Mouse (Mus musculus) testis, postnatal 10 days (tissue): Measurements from ENCODE around the gene Akain1.
A peak's percentile ranks its signal among the peaks of the same experiment; 100 is the strongest.

Experiments
- DNase-seq: peaks from one replicate; pipeline ENCODE4 v3.0.0; 2021; ENCODE audit warnings: low spot score

The Akain1 gene

DNA sequence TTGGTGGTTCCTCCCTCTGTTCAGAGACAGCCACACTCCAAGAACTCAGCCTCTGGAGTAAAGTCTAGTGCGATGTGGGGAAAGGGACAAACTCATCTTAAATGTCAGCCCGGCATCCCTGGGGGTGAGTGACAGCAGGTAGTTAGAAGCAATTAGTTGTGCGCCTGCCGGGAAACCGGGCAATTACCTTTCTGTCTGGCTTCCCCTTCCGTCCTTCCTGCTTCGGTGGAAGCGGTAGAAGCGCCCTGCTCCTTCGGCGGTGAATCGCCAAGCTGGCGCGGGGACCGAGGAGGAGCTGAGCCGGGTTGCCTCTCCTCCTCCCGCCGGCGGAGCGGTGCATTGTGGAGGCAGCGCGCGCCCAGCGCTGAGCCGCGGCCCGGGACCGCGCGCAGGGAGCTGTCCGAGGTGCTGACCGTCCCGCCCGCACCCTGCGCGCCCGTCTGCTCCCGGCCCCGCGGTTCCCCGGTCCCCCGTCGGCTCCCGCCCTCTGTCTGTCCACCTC lies at the start of gene Akain1:
Akain1 (plus strand) TSS at position 337 of the 502 bp plus-strand sequence.
- DNase-seq, result peak; percentile 87

DNA sequence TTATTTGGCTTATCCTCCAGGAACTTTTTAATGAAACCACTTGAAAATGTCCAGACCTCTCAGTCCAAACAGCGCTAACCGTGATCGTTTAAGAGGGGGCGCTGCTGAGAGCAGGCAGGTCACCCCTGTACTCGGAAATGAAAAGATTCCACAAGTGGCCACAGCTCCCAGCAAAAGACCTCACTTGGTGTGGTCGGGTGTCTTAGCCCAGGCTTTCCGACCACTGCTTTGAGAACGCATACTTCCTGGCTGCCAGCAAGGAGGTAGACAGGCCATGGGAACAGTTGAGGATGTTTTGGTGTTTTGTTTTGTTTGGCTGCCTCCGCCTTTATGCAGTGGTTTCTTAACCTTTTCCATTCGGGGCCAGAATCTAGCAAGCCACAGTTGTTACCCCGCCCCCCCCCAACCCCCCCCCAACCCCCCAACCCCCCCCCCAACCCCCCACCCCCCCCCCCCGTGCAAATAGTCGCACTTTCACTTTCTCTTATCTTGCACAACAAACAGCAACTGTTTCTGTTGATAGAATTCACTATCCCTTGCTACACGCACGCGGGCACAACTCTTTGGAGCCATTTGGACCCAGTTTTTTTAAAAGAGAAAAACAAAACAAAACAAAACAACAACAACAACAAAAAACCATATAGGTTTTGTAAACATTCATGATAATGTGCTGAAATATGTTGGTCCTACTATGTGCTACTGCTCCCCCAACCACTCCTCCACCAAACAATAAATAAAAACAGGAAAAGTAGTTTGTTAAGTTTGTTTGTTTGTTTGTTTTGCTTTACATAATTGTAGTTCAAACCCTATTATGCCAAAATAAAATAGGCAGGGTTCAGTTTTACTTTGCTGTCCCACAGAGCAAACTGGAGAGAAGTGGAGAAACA lies 42.7 kb upstream of the Akain1 start:
- no peak for DNase-seq

DNA sequence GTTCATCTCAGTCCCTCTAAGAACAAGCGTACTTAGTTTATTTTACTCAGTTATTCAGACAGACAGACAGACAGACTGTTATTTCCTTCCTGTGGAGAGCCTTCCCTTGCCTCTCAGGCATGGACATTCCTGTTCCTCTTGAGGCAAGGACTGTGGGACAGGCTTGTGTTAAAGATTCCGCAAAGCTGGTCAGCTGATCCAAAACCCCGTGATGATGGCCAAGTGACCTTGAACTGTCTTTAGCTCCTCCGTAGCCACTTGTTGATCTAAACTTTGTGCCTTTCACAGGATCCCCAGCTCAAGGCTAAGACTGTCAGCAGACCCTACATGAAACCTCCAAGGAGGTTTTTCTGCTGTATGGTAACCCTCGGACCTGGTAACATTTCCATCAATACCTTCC lies 42.0 kb upstream of the Akain1 start:
- no peak for DNase-seq

DNA sequence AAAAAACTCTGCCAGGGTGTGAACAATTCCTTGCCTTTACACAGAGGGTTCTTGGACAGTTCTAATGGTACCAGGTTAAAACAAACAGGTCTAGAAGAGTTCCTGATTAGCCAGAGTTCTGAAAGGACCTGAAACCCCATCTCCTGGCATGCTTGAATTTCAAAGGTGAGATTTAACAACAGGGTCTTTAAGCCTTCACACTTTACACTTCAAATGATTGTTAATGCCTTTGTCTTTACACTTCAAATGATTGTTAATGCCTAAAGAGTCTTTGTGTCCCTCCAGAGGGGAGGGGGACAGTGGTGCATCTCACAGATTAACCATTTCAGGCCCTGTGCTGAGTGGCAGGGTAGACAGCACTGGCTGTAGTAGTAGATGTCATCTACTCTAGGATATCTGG lies 41.0 kb upstream of the Akain1 start:
- no peak for DNase-seq

DNA sequence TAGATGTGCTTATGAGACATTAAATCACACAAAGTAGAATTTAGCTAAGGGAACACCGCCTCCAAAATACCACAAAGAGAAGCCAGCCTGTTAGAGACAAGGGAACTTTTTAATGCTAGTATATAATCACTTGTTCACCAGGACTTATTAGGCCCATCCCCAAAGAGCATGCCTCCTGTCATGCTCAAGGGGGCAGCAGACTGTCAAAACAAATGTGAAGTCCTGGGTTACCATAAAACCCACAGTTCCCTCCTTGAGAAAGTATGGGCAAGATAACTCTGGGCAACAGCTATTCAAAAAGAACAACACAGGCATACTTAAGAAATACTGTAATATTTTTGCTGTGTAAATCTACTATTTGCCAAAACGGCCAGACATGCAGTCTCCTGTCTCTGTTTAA lies 38.0 kb upstream of the Akain1 start:
- no peak for DNase-seq

DNA sequence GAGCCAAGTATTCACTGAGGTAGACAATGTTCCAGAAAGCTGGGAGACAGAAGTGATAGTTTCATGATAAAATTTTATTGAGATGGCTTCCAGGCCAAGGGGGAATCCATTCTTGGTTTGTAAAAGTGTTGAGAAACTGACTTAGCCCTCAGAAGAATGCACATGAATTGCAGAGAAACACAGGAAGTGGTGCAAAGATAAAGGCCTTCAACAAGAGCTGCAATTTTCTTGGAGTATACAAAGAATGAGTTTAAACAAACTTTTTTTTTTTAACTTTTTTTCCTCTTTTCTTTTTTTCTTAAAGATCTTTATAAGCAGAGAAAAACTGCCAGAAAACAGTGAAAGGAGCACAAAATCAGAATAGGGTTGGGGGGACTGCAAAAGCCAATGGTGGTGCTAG lies 23.0 kb upstream of the Akain1 start:
- no peak for DNase-seq

DNA sequence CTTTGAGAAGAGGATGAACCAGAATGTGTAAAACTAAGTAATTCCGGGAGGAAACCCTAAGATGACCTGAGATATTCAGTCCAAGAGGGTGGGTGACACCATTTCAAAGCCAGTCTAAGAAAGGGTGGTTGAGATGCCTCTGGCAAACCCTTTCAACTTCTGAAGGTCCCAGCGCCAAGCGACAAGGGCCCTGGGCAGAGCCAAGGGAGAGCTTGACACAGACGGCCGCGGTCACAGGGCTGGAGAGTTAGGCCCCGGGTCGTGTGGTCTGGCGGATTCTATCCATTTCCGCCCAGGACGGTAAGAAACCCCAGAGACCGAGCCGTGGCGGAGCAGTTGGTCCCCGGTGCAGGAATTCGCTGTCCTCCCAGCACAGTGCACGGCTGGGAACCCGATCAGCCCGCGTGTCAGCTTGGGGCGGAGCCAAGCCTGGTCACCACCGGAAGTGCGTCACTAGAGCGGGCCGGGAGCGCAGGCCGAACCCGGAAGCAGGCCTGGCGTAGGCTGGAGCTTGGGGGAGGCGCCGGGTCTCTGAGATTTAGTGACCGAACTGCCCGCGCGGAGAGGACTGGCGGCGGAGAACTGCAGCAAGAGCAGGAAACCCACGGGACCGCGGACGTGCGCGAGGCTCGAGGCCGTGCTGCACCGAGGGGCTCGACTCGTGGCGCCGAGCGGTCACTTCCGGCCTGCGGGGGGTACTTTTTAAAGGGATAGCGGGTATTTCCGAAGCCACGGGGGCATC lies 22.0 kb upstream of the Akain1 start:
- DNase-seq, result peak; percentile 97

DNA sequence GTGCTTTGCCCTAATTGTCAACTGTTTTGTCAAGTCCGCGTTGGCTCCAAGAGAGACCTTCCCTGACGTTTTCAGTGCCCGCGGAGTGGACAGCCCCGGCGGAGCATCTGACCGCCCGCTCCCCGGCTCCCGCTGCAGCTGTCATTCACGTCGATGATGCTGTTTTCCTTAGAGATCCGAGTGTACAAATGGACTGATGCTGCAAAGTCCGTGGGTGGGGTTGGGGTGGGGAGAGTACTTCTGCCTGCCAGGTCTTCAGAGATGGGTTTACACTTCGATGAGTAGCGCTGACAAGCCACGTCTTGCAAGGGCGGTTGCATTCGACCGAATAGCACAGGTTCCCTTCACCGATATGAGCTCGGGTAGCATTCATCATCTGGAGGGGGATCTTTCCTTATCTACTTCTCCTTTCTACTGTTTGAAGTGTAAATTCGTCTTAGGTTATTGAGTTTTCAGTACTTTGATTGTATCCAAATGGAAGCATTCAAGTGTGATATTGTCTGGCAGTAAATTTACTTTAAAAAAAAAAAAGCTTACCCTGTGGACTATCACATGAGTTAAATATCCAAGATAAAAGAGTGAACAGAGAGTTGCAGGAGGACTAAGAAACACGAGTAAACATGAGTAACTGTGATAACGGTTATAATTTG lies 21.3 kb upstream of the Akain1 start:
- DNase-seq, result no peak

DNA sequence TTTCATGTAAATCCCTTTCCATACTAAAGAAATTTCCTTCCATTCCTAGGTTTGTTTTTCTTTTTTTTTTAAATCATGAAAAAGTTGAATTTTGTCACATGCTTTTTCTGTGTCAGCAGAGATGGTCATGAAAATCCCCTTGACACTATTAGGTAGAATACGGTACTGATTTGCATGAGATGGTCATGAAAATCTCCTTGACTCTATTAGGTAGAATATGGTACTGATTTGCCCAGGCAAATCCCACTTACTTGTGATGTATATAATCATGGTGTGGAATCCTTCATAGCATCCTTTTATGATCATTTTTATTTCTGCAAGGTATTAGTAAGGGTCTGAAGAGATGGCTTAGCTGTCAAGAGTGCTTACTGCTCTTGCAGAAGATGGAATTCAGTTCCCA lies 17.5 kb upstream of the Akain1 start:
- DNase-seq, result no peak

DNA sequence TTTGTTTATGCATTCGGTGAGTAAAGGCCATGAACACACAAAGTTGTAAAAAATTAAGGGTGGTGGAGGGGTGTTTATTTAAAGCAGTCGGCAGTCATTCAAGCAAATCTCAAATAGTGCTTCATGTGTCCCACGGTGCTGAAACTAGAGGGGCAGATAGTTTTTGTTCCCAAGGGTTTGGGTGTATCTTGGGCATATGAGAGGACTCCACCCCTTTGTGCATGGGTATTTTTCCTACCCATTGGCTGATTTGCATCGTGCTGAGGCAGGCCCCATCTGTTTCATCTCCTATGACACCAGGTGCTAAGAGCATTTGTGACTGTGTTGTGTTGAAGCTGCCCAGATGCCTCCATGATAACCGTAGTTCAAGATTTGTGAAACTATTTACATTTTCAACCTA lies 1.3 kb upstream of the Akain1 start:
- DNase-seq, result no peak

DNA sequence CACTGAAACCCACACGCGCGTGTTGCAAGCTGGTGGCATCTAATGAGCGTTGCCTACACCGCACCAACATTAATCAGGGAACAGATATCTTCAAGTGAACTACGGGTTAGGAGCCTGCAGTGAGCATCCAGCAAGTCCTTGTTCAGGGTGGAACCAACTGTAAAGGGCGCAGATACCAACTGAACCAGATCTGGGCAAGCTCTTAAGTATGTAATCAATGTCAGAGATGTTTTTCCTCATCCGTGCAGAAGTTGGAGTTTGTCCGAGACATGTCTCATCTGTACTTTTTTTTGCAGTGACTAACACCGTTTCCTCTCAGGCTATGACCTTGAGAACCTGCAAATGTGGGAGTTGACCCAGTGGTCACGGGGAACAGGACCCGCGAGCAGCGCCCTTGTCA lies 640 bp upstream of the Akain1 start:
- DNase-seq, result no peak

DNA sequence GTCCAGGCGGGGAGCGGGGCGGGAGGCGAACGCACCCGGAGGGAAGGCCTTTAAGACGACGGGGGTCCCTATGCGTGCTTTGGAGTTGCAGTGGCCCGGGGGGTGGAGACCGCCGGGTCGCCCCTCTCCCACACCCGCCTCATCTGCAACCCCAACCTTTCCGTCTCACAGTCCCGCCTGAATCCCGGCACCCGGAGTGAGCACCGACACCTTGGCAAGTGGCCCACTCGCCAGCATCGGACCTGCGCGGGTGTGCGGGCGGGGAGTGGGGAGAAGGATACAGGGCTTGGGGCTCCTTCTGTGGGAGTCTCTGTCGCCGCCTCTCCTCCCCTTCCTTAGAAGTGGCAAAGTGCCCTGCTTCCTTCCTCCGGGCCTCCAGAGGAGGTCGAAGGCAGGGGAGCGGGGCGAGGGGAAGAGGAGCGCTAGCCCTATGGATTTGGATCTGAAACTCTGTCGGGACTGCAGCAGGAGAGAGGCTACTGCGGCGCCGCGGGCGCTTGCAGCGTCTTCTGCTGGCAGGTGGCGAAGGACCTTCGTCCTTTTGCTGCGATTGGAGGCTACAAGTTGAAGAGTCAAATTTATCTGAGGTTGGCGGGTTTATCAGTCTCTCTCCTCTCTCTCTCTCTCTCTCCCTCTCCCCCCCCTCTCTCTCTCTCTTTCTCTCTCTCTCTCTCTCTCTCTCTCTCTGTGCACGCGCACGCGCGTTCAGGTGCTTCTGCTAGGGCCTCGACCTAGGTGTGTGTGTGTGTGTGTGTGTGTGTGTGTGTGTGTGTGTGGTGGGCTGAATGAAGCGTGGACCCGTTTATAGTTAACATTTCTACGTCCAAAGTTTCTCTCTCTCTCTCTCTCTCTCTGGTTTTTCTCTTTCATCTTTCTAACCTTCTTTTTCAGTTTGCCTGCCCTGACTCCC lies 700 bp downstream of the Akain1 start:
- peak; percentile 61 for DNase-seq

DNA sequence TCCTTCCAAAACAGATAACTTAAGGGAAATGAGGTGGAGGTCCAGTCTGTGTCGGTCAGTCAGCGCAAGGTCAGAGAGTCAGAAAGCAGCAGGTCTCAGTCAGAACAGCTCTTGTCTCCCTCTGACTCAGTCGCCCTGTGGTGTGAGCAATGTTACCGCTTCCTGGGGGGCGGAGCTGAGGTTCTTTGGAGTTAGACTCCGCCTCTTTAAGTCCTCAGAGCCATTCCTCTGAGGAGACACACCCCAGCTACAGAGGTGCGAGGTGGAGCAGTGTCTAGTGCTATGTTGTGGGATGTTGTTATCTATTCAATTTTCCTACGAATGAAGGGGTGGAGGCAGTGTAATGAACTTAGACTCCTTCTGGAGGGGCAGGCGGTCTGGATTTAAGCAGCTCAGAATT lies 1.9 kb downstream of the Akain1 start:
- DNase-seq, result no peak

DNA sequence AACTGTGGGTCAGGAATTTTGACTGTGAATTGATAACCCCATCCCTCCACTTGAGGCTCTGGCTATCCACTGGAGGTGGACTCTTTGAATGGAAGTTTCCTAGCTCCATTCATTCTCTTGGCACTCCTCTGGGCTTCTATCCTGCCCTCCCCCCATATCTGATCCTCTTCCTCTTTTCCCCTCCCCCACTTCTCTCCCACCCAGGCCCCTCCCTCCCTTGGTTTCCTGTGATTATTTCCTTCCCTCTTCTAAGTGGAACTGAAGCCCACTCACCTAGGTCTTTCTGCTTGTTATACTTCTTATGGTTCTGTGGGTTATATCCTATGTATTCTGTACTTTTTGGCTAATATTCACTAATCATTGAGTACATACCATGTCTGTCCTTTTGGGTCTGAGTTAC lies 9.6 kb downstream of the Akain1 start:
- no peak for DNase-seq

DNA sequence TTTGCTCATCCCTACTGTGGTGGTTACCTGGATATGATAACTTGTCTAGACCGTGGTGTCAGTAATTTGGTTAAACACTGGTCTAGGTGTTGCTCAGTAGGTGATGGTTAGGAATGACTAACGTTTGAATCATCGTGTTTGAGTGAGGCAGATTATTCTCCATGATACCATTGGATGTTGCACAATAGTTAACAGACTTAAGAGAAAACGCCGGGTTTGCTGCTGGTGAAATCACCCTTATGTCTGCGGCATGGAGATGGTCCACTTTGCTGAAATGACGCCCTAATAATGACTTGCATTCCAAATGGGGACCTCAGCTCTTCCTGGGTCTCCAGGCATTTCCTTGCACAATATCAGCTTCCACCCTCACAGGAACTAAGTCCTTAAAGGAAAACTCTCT lies 22.6 kb downstream of the Akain1 start:
- no peak for DNase-seq

DNA sequence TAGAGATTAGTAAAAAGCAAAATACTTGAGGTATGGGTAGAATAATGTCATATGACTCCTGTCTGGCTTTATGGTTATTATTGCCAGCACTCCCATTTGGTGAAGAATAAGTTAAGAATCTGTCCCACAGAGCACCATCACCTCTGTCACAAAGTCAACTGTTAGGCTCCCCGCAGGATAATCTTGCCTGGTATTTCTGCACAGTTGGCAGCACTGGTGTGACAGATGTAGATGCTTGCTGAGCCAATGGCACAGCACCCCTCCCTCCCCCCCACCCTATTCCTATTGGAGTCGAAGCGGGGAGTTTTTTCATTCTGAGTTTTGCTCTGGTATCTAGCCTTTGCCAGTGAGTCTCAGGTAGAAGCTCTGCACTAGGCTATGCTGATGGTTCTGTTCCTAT lies 23.9 kb downstream of the Akain1 start:
- DNase-seq, result no peak

DNA sequence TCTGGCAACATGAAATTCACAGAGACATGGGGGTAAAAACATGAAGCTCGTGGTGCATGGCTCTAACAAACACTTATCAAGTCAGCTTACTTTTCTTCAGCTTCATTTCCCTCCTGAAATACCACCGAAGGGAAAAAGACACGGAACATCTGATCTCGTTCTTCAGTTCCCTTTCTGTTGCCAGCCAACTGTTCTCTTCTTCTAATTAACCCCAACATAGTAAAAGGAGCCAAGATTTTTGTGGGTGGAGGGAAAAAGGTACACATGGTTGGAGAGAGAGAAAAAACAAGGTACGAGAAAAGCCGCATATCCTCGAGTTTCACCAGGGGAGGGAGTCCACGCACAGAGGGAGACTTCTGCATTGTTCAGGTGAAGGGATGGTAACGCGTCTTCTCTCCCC lies 32.0 kb downstream of the Akain1 start:
- DNase-seq, result no peak

DNA sequence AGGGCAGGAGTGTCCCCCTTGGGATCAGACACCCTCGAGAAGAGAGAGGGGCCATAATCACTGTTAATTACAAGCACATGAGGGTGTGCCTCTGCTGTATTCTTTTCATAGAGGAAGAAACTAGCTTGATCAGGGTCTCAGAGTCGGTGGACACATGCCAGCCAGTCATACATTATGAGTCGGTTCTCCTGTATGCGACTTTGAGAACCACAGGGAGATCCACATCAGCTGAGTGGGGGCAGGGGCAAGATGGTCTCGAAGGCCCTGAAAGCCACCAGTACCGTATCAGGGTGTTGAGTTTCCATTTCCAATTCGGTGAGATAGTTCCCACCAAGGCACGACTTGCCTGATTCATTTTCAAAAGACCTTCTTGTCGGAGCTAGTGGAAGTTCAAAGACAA lies 33.3 kb downstream of the Akain1 start:
- no peak for DNase-seq

DNA sequence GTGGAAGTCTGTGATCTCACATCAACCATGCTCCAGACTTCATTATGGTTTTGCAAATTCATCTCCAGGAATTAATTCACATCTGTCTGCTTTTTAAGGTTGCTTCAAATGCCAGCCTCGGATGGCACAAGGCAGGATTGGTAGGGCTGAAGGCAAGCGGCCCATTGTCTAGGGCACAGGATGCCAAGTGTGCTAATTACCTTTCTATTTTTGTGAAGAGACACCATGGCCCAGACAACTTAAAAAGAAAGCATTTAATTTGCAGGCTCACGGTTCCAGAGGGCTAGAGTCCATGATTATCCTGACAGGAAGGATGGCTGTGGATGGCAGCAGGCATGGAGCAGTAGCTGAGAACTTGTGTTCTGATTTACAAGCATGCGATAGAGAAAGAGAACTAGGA lies 35.0 kb downstream of the Akain1 start:
- no peak for DNase-seq

DNA sequence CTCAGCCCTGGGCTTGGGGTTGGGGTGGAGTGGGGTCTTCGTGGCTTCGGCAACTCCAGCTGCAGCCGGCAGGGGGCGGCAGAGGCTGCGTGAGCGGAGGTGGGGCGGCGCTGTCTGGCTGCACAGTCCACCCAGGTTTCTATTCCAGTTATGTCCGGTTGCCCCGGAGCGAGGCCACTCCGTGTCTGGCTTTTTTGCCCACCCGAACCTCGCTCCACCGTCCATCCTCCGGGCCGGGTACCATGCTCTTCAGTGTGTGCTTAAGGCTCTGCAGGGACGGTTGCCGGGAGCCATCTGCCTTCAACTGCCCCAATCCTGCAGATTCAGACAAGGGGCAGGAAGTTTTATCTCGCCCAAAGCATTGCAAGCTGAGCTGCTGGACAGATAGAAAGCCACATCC lies 36.3 kb downstream of the Akain1 start:
- DNase-seq, result peak; percentile 86

DNA sequence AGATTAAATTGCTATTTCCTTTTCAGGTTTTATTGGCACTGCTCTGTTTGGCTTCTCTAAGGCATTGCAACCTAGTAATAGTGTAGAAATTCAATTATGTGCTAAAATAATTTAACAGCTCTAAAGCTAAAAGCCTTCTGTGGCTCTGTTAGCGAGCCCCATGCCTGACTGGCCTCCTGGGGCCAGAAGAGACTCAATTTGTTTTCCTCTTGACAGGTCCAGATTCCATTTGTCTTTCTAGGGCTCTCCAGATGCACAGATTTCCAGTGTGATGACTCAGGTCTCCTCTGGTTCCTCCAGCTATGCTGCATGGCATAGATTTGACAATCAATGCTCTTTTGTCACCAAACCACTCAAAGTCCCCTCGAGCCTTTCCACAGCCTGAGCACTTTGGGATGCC lies 38.4 kb downstream of the Akain1 start:
- DNase-seq, result no peak

DNA sequence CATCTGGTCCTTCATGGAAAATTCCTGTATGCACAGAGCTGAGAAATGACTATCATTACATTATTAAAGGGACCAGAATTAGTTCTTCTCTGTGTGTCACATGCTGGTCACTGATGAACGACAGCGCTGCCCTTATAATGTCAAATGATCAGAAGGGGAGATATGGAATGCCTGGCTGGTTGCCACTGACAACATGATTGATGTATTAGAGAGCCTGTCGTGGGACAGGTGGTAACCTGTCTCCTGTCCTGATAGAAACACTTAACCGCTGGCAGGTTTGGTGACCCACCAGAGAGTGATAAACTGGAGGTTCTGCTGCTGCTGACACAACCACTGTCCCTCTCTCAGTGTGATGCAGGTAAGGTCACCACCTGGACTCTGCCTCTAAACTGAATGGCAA lies 40.1 kb downstream of the Akain1 start:
- no peak for DNase-seq
